Mouse (Mus musculus) c-Kit-positive CD71-positive TER-119-negative erythroid progenitor cells, embryonic 14.5 days (primary cell): ENCODE results near the gene Reep1.

Experiments
- DNase-seq: peaks from one replicate; pipeline ENCODE4 v3.0.0-alpha.2; 2013; ENCODE audit warnings: low read depth

Gene Reep1

GRCm38 (mm10) chr6:71737202-71737601 is 29.8 kb downstream of the Reep1 start:
- no peak for DNase-seq

- DNase-seq = no peak
Observed at GRCm38 (mm10) chr6:71738611-71739010, 31.2 kb downstream of the Reep1 start.

- DNase-seq = no peak
Observed at GRCm38 (mm10) chr6:71740921-71741320, 33.6 kb downstream of the Reep1 start.

- DNase-seq = no peak
Observed at GRCm38 (mm10) chr6:71741998-71742636, 34.8 kb downstream of the Reep1 start.

GRCm38 (mm10) chr6:71744934-71745333 is 37.6 kb downstream of the Reep1 start:
- no peak for DNase-seq

- no peak for DNase-seq
Observed at GRCm38 (mm10) chr6:71745482-71746234, 38.3 kb downstream of the Reep1 start.

- no peak for DNase-seq
Observed at GRCm38 (mm10) chr6:71746246-71746645, 38.9 kb downstream of the Reep1 start.

GRCm38 (mm10) chr6:71746846-71747245 is 39.5 kb downstream of the Reep1 start:
- no peak for DNase-seq

GRCm38 (mm10) chr6:71751602-71752001 is 44.2 kb downstream of the Reep1 start:
- DNase-seq = no peak

- no peak for DNase-seq
Observed at GRCm38 (mm10) chr6:71752791-71753464, 45.6 kb downstream of the Reep1 start.

GRCm38 (mm10) chr6:71757039-71757894 is 49.9 kb downstream of the Reep1 start:
- DNase-seq = no peak

GRCm38 (mm10) chr6:71758780-71759179 is 51.4 kb downstream of the Reep1 start:
- DNase-seq = no peak

- DNase-seq = no peak
Observed at GRCm38 (mm10) chr6:71760073-71760472, 52.7 kb downstream of the Reep1 start.

- no peak for DNase-seq
Observed at GRCm38 (mm10) chr6:71767761-71768160, 60.4 kb downstream of the Reep1 start.

GRCm38 (mm10) chr6:71769901-71770690 is 62.7 kb downstream of the Reep1 start:
- no peak for DNase-seq

GRCm38 (mm10) chr6:71770856-71771255 is 63.5 kb downstream of the Reep1 start:
- no peak for DNase-seq

- DNase-seq = no peak
Observed at GRCm38 (mm10) chr6:71771282-71771681, 63.9 kb downstream of the Reep1 start.

GRCm38 (mm10) chr6:71772156-71772555 is 64.8 kb downstream of the Reep1 start:
- DNase-seq = no peak

GRCm38 (mm10) chr6:71772636-71773208 is 65.4 kb downstream of the Reep1 start:
- no peak for DNase-seq

GRCm38 (mm10) chr6:71778016-71778415 is 70.7 kb downstream of the Reep1 start:
- DNase-seq = no peak

- no peak for DNase-seq
Observed at GRCm38 (mm10) chr6:71779831-71780230, 72.5 kb downstream of the Reep1 start.
